Mouse (Mus musculus) small intestine, adult 2 months (tissue): Measurements from ENCODE around the gene H2al1j.

ENCODE experiments used
- CTCF ChIP-seq: fragments of 200-500 bp; IDR thresholded peaks from 2 replicates; pipeline ENCODE4 v1.5.1; 2012; ENCODE audit warnings: low read depth, mild to moderate bottlenecking, control low read depth, inconsistent platforms, low read length, moderate library complexity, mixed read lengths; ENCODE audit not compliant: insufficient replicate concordance, insufficient read length; ENCODE audit errors: extremely low read depth
- POLR2A ChIP-seq: fragments of 200-500 bp; IDR thresholded peaks from 2 replicates; pipeline ENCODE4 v1.6.1; 2012; ENCODE audit warnings: low read depth, mild to moderate bottlenecking, control low read depth, inconsistent platforms, low read length, moderate library complexity

DNA sequence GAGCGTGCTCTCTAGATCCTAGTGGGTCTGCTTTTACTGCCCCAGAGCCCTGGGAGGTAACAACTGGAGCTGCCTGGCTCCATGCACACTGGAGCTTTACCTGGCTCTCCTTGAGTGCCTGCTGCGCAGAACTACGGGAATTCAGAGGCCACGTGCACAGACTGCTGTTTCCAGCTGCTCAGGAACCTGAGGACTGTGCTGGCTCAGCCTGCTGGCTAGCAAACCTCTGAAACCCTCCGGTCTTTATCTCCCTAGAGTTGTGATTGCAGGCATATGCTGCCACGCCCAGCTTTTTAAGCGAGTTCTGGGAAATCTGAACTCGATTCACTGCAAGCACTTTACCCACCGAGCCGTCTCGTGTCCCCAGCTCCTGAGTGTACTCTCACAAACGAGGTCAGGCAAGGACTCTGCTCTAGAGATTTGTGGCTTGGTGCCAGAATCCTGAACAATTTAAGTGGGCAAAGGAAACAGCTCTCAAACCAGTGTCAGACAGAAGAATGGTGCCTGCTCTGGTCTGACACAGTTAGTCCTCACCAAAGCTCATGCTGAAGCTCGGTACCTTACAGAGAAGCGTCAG, 39.2 kb upstream of the H2al1j start:
- TF ChIP-seq POLR2A (no peak), CTCF (no peak)
